Mouse (Mus musculus): ENCODE measurements around the gene Tsen54.

The Tsen54 gene

DNA sequence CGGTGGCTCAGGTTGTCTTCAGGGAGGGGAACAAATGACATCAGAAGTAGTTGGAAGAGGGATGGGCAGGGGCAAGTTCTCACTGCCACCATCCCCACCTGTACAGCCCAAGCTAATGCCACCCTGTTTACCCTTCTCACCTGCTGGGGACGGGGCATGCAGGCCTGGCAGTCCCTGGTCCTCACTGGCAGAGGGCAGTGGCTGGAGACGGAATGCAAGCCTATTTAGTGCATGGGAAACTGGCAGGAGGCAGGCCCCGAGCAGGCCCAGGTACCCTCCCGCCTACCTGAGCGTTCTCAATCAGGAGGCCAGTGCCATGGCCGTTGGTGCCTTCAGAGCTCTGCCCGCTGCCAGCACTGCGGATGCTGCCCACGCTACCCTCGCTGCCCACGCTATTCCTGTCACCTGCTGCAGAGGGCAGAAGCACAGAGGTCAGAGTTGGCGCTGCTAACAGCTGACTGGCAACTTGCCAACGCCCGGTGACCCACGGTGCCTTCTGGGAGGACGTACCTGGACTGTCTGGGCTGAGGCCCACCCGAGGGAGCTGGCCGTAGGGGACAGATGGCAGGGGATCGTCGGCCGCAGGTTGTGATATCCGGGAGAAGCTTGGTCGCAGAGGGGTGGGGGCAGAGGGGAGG is 11.3 kb upstream of the Tsen54 start:
- no peak for DNase-seq (ENCODE audit: low read depth, low spot score)

DNA sequence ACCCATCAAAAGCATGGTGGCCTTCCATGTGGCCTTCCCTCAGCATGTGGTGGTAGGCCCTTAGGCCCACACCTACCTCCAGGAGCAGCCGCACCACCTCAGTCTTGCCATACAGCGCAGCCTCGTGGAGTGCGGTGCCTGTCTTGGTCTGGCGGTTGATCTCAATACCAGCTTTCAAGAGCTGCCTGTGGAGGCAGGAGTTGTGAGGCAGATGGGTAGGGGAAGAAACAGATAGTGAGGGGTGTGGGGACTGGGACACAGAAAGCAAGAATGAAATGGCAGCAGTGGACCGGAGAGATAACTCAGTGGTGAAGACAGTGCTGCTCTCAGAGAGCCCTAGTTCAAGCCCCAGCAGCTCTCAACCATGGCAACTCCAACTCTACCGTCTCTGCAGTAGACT is 9.5 kb upstream of the Tsen54 start:
- no peak for DNase-seq (ENCODE audit: low read depth, low spot score)

- DNase-seq (ENCODE audit: low read depth, low spot score): no peak
Observed at GRCm38 (mm10) chr11:115806154-115806553, 8.4 kb upstream of the Tsen54 start.

DNA sequence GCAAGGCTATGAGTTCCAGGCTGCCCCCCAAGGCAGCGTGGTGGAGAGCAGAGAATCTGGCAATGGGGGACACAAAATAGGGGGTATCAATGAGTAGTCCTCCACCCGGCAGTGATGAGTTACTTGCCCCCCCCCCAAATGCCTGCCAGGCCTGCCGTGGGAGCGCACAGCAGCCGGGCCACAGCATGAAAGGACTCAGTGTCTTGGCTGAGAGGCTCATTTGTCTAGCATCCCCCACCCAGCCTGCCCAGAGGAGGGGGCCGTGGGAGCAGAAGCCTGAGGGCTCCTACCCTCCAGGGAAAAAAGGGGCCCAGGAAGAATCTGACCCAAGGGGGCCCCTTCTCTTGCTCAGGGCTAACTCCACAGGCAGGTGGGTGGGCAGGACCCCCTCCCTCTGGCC is 7.2 kb upstream of the Tsen54 start:
- DNase-seq (ENCODE audit: low read depth, low spot score): no peak

DNA sequence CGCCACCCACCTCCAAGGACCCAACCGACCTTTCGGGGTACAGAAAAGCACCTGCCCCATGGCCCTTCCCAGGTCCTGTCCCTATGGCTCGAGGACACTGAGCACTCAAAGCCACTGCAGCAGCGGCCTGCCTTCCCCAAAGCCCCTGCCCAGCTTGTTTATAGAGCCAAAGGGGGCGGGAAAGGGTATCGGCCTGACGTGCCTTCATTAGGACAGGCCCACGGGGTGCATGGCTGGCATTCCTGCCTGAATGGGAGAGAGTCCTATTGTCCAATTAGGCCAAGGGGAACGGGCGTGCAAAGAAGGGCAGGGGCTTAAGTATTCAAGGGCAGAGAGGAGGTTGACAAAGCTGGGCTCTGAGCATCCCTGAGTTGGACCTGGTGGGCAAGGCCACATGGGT is 6.6 kb upstream of the Tsen54 start:
- DNase-seq (ENCODE audit: low read depth, low spot score): no peak

DNA sequence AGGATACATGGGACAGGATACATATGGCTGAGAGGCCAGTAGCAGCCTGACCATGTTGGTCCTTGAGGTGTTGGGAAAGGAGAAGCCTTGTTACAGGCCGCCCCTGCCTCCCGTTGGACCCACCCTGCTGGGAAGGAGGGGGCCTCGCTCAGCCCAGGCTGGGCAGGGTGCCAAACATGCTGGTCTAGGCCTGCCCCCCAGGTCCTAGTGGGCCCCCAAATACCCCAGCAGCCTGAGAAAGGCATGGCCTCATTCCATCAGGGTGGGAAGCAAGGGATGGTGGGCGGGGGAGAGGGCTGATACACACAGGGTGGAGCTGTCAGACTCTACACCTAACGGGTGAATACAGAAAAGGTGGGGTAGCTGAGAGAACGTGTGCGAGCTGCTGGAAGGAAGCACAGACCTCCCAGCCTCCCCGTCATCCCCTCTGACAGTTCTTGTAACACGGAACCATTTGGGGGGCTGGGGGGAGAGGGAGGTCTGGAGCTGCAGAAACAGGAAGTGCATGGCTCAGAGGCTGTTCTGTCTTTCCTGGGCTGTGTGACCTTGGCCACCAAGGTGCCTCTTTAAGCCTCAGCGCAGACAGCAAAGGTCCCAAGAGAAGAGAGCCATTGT is 5.7 kb upstream of the Tsen54 start:
- DNase-seq (ENCODE audit: low read depth, low spot score): no peak

DNA sequence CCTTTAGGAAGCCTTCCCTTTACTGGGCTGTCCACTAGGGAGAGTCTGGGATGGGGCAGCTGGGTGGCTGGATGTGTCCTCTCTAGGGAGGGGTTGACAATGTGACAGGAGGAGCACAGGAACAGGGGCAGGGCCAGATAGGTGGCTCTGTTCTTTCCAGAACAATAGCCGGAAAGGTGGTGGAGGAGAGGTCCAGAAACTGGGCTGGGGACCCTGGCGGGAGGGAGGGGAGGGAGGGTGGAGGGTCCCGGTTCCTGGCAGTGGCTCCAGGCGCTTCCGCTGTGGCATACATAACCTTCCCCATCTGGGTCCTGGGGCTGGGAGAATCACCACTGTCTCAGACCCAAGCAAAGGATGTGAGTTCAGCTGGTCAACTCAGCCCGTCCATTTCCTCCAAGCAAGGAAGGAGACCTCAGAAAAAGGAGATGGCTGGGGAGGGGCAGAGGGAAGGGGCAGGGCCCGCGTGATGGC is 5.2 kb upstream of the Tsen54 start:
- no peak for DNase-seq (ENCODE audit: low read depth, low spot score)

DNA sequence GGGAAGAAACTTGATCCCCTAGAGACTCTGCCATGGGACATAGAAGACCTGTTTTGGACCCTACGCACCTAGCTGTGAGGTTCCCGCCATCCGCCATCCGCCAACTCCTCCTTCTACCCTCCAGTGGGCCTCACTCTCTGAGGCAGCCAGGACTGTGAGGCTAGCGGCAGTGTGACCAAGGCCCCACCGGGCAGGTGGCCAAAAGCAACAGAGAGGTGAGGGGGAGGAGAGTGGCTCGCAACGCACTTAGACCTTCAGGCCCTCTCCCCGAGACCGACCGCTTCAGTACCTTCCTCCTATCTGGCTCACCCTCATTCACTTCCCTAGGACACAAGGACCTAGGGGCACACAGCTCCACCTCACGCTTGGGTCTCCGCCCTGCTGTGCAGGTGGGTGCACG is 4.1 kb upstream of the Tsen54 start:
- no peak for DNase-seq (ENCODE audit: low read depth, low spot score)

DNA sequence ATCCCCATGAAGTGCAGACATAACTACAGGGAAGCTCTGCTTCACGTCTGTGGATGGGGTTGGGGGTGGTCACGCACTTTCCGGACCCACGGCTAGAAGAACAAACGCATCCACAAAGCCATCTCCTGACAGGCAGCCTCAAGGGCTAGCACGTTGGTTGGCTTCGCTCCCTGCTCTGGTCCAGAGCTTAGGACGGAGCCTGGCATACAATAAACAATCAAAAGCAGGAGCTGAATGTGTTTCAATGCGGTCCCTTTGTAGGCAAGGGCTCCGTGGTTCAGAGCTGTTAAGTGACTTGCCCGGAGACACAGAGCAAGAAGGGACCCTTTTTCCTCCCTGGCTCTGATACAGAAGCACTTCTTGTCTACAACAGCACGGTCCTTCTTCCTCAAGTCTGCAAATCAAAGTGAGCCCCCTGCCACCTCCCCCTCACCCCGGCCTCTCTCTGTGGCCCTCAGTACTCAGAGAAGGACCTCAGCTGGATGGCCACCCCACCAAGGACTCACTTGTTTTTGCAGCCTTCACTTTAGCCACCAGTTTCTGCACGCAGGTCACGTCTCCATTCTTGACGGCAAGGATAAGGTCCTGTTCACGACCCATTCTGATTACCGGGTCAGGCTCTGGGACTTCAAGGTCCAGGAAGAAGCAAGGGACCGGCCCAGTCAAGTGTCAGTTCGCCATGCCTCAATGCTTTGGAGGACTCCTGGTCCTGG is 3.0 kb upstream of the Tsen54 start:
- no peak for DNase-seq (ENCODE audit: low read depth, low spot score)

GRCm38 (mm10) chr11:115812095-115812494 is 2.4 kb upstream of the Tsen54 start:
- DNase-seq (ENCODE audit: low read depth, low spot score): no peak

DNA sequence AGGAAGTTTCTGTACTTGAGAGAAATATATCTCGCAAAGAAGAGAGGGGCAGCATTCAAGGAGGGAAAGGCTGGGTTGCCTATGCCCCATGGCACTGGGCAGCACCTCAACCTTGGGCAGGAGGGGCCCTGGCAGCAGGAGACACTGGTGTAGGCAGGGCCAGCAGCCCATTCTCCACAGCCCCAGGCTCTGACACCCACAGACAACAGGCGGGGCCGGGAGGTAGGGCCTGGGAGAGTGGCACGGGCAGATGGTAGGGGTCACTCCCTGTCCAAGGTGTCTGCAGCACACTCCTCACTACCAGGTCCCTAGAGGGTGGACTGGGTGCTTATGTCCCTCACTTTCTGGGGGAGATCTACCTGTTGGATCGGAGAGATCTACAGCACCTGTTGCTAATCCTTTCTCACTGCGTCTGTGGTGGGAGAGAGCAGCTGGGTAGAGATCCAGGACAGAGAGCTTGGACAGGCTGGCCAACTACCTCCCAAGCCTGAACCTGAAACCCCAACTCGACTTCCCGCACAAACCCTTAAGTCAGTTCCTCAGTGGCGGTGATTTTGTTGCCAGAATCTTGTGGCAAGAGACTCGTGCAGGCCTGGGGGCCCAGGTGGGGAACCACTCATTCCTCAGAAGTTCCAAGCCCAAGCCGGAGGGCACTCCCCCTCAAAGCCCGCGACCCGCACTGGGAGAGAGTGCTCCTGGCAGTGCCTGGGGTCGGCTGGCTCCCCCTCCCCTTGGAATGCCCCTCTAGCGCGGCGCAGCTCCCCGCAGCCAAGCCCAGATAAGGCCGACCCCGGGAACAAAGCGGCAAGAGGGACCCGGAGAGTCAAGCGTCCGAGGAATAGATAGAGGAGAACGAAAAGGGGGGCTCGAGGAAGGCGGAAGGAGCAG is 1.7 kb upstream of the Tsen54 start:
- DNase-seq (ENCODE audit: low read depth, low spot score): peak; percentile 51

DNA sequence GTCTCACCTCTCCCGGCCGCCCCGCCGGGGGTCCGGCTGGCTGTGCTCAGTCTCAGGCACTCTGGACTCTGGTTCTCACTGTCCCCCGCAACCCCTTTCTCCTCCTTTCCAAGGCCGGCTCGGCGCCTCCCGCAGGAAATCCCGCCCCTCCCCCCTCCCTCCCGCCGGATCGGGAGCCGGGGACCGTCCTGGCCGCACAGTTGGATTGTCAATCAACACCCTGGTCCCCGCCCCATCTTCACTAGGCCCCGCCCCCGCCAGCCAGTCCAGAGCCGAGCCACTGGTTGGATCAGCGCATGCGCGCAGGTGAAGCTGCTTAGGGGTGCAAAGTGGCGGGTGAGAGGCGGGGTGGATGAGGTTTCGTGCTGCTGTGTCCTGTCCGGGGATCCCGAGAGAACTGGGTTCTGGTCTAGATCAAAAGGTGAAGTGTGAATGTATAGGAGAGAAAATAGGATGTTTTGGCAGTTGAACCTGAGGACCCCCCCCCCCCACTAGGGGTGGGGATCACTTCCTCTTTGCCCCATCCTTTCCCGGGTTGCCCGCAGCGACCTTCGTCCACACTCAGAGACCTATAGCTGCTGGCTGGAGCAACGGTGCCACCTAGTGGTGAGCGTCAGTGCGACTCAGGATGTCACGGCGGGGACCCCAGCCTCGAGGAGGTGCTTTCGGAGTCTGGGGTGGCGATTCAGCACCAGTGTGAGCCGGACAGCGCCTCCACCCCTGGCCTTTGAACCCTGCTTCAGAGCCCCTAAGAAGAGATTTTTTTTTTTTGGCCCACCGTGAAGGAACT is 822 bp upstream of the Tsen54 start, which contains the start of gene Caskin2:
TSS of gene Caskin2 (minus strand) at position 133 of the 790 bp plus-strand sequence.
- peak; percentile 97 for DNase-seq (ENCODE audit: low read depth, low spot score)

- DNase-seq (ENCODE audit: low read depth, low spot score): no peak
Observed at GRCm38 (mm10) chr11:115817331-115817730, 2.8 kb downstream of the Tsen54 start.

- DNase-seq (ENCODE audit: low read depth, low spot score): no peak
Observed at GRCm38 (mm10) chr11:115819915-115820623, 5.5 kb downstream of the Tsen54 start.

GRCm38 (mm10) chr11:115821001-115821400 is 6.5 kb downstream of the Tsen54 start:
- DNase-seq (ENCODE audit: low read depth, low spot score): no peak

GRCm38 (mm10) chr11:115823774-115824740 is 9.5 kb downstream of the Tsen54 start, which contains the start of gene Llgl2:
Llgl2 (plus strand) TSS chr11:115824049.
- peak; percentile 72 for DNase-seq (ENCODE audit: low read depth, low spot score)

- DNase-seq (ENCODE audit: low read depth, low spot score): no peak
Observed at GRCm38 (mm10) chr11:115824813-115825212, 10.3 kb downstream of the Tsen54 start.

GRCm38 (mm10) chr11:115826487-115826886 is 12.0 kb downstream of the Tsen54 start:
- no peak for DNase-seq (ENCODE audit: low read depth, low spot score)

- no peak for DNase-seq (ENCODE audit: low read depth, low spot score)
Observed at GRCm38 (mm10) chr11:115827624-115828023, 13.1 kb downstream of the Tsen54 start.

Measured in forelimb bud, embryonic 11.5 days (tissue).